Mouse (Mus musculus): ENCODE measurements around the gene Mrpl55. TPM values are rescaled to one million over a fixed set of nuclear protein-coding genes. Genes with fewer than 3 reads are reported as not detected.

The Mrpl55 gene
- polyA plus RNA-seq, 1 experiment from 2014 or later = 104 TPM

- no peak overlapping the region for H3K4me3 ChIP-seq (ENCODE audit: low read length)
- H3K9ac ChIP-seq (ENCODE audit: low read depth, low read length) = no peak overlapping the region
- H3K36me3 ChIP-seq (ENCODE audit: control insufficient read depth, insufficient read depth, low read length) = no peaks in the 10 kb centered on the region
- ATAC-seq = no peak
- H3K9me3 ChIP-seq (ENCODE audit: control insufficient read depth, low read length) = no peaks in the 10 kb centered on the region
- WGBS = 76% methylated on average over 9 of the region's 9 CpGs
- H3K27ac ChIP-seq (ENCODE audit: low read length) = 0 out of 2 replicates have a peak overlapping the region, but pooled peaks have one; percentile 54
- no peaks in the 10 kb centered on the region for H3K27me3 ChIP-seq (replicated peaks; ENCODE audit: control insufficient read depth, insufficient read depth, low read length)
- H3K4me1 ChIP-seq (ENCODE audit: control insufficient read depth, insufficient read depth, low read length) = peaks cover 15% of the 10 kb centered on the region
- H3K4me2 ChIP-seq (ENCODE audit: low read depth, low read length) = peak overlapping the region; percentile 74
Observed at GRCm38 (mm10) chr11:59164384-59164783, 37.9 kb upstream of the Mrpl55 start.

DNA sequence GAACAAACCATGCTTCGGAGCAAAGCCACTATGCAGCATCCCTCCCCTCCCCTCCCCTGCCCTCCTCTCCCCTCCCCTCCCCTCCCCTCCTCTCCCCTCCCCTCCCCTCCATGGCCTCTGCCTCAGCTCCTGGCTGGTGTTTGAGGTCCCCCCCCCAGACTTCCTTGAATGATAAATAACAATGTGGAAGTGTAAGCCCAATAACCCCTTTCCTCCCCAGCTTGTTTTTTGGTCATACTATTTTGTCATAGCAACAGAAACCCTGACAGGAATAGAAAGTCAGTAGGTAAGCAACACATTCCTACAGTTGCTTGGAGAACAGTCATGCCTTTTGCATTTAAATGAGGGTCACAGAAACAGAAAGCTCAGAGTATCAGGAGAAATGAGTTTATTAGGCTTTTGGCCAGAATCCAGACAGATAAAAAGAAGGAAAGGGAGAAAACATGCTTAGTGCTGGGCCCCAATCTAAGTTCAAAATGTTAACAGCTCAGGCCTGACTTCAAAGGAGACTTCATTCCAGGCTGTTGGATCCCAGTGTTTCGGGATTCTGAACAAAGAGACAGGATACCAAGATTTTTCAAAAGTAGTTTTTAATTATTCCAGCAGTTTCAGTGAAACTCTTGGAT lies 36.6 kb upstream of the Mrpl55 start:
- no peaks in the 10 kb centered on the region for H3K36me3 ChIP-seq (ENCODE audit: control insufficient read depth, insufficient read depth, low read length)
- 60% methylated on average over 2 of the region's 2 CpGs for WGBS
- H3K4me2 ChIP-seq (ENCODE audit: low read depth, low read length) = no peak overlapping the region
- H3K9ac ChIP-seq (ENCODE audit: low read depth, low read length) = no peak overlapping the region
- H3K27me3 ChIP-seq (replicated peaks; ENCODE audit: control insufficient read depth, insufficient read depth, low read length) = no peaks in the 10 kb centered on the region
- no peak overlapping the region for H3K4me3 ChIP-seq (ENCODE audit: low read length)
- ATAC-seq = no peak
- H3K27ac ChIP-seq (ENCODE audit: low read length) = no peak overlapping the region; the same call in 1 of the 2 replicates
- H3K9me3 ChIP-seq (ENCODE audit: control insufficient read depth, low read length) = no peaks in the 10 kb centered on the region
- peaks cover 15% of the 10 kb centered on the region for H3K4me1 ChIP-seq (ENCODE audit: control insufficient read depth, insufficient read depth, low read length)

DNA sequence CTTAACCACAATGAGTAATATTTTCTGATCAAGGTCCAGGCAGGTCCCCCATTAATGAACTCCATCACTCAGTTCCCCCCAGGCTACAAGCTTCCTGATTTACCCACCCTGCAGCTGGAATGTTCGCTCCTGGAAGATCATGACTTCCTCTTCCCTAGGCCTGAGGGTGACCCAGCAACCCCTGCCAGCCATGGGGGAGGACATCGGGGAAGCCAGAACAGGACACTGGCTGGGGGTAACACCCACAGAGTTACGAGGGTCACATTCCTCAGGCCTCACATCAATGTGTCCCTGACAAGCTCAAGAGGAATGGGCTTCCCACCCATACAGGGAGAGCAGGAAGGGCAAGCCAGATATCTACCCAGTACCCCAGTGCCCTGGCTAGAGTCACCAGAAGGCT lies 32.5 kb upstream of the Mrpl55 start:
- no peak overlapping the region for H3K4me2 ChIP-seq (ENCODE audit: low read depth, low read length)
- H3K27ac ChIP-seq (ENCODE audit: low read length) = no peak overlapping the region
- H3K9me3 ChIP-seq (ENCODE audit: control insufficient read depth, low read length) = no peaks in the 10 kb centered on the region
- no peak for ATAC-seq
- WGBS = 61% methylated on average over 3 of the region's 3 CpGs
- H3K9ac ChIP-seq (ENCODE audit: low read depth, low read length) = no peak overlapping the region
- H3K27me3 ChIP-seq (replicated peaks; ENCODE audit: control insufficient read depth, insufficient read depth, low read length) = peaks cover 9% of the 10 kb centered on the region
- H3K4me3 ChIP-seq (ENCODE audit: low read length) = no peak overlapping the region
- H3K36me3 ChIP-seq (ENCODE audit: control insufficient read depth, insufficient read depth, low read length) = no peaks in the 10 kb centered on the region
- no peaks in the 10 kb centered on the region for H3K4me1 ChIP-seq (ENCODE audit: control insufficient read depth, insufficient read depth, low read length)

DNA sequence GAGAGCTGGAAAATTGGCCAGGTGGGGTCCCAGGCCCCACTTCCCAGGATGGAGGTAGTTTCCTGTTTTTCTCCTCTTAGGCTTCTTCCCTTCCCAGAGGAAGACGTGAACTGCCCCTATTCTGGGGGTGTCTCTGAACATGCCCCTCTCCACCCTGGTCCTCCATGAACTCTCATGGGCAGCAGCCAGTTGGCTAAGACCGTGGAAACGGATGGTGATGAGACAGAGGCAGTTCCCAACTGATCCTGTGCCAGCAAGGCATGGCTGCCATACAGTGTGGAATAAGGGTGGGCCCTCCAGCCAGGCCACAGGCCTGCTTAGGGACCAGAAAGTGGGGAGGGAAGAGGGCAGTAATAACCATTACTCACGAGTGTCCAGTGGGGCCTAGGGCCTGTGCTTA lies 31.7 kb upstream of the Mrpl55 start:
- Histone ChIP-seq H3K9ac (ENCODE audit: low read depth, low read length) (no peak overlapping the region), H3K36me3 (ENCODE audit: control insufficient read depth, insufficient read depth, low read length) (no peaks in the 10 kb centered on the region), H3K4me3 (ENCODE audit: low read length) (no peak overlapping the region), H3K27ac (ENCODE audit: low read length) (no peak overlapping the region), H3K4me2 (ENCODE audit: low read depth, low read length) (no peak overlapping the region), H3K9me3 (ENCODE audit: control insufficient read depth, low read length) (no peaks in the 10 kb centered on the region), H3K27me3 (replicated peaks; ENCODE audit: control insufficient read depth, insufficient read depth, low read length) (peaks cover 16% of the 10 kb centered on the region), H3K4me1 (ENCODE audit: control insufficient read depth, insufficient read depth, low read length) (no peaks in the 10 kb centered on the region)
- ATAC-seq = no peak
- 85% methylated on average over 4 of the region's 4 CpGs for WGBS

DNA sequence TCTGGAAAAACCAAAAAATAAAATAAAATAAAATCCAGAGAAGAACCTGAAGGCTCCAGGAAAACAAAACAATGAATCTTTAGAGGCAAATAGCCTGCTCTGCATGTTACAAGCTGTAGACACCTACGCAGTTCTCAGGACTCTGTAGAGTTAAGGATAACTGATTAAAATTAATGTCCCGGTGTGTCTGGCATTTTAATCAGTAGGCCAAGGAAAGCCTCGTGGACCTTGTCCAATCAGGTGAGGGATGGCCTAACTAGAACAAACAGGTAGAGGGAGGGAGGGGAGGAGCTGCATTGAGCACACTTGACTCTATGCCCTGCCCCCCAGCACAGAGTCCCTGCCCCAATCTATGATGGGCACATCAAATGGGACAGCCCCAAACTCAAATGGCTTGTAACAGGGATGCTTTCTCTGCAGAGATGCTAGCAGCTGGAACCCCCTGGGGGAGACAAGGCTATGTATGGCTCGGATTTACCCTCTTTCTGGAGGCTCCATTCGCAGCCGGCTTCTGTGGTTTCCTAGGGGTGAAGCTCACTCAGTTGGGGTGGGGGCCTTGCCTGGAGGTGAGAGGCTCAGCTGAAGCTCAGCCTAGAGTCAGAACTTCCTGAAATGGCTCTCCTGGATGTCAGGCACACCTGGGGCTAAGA lies 28.0 kb upstream of the Mrpl55 start:
- H3K9me3 ChIP-seq (ENCODE audit: control insufficient read depth, low read length) = no peaks in the 10 kb centered on the region
- H3K4me1 ChIP-seq (ENCODE audit: control insufficient read depth, insufficient read depth, low read length) = peaks cover 3% of the 10 kb centered on the region; the same call in 1 of the 2 replicates
- H3K4me3 ChIP-seq (ENCODE audit: low read length) = no peak overlapping the region
- 61% methylated on average over 6 of the region's 6 CpGs for WGBS
- H3K27ac ChIP-seq (ENCODE audit: low read length) = no peak overlapping the region
- peaks cover 54% of the 10 kb centered on the region for H3K27me3 ChIP-seq (replicated peaks; ENCODE audit: control insufficient read depth, insufficient read depth, low read length)
- ATAC-seq = no peak
- no peak overlapping the region for H3K9ac ChIP-seq (ENCODE audit: low read depth, low read length)
- H3K4me2 ChIP-seq (ENCODE audit: low read depth, low read length) = no peak overlapping the region
- H3K36me3 ChIP-seq (ENCODE audit: control insufficient read depth, insufficient read depth, low read length) = no peaks in the 10 kb centered on the region

GRCm38 (mm10) chr11:59176475-59176874 lies 25.8 kb upstream of the Mrpl55 start:
- H3K4me1 ChIP-seq (ENCODE audit: control insufficient read depth, insufficient read depth, low read length) = peaks cover 3% of the 10 kb centered on the region; the same call in 1 of the 2 replicates
- ATAC-seq = no peak
- H3K36me3 ChIP-seq (ENCODE audit: control insufficient read depth, insufficient read depth, low read length) = no peaks in the 10 kb centered on the region
- WGBS = 3% methylated on average over 48 of the region's 48 CpGs
- no peak overlapping the region for H3K27ac ChIP-seq (ENCODE audit: low read length)
- peak overlapping the region; percentile 32 for H3K4me2 ChIP-seq (ENCODE audit: low read depth, low read length)
- 0 out of 2 replicates have a peak overlapping the region, but pooled peaks have one; percentile 18 for H3K9ac ChIP-seq (ENCODE audit: low read depth, low read length)
- peaks cover 56% of the 10 kb centered on the region for H3K27me3 ChIP-seq (replicated peaks; ENCODE audit: control insufficient read depth, insufficient read depth, low read length)
- peak overlapping the region; percentile 22 for H3K4me3 ChIP-seq (ENCODE audit: low read length)
- H3K9me3 ChIP-seq (ENCODE audit: control insufficient read depth, low read length) = no peaks in the 10 kb centered on the region

DNA sequence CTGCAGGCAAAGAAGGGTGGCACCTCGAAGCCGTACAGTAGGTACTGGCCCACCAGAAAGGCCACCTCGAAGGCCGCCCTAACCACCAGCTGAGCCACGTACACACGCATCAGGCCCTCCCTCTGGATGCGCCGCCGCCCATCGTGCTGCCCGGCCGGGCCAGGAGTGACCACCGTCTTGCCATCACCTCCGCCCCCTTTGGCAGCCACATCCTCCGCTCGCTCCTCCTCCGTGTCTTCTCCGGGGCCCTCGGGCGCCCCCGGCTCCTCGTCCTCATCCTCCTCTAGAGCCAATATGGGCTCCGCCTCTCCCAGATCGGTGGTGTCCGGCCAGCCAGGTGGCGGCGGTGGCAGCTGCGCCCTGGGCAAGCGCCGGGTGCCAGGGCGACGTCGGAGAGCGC lies 25.4 kb upstream of the Mrpl55 start:
- Histone ChIP-seq H3K36me3 (ENCODE audit: control insufficient read depth, insufficient read depth, low read length) (no peaks in the 10 kb centered on the region), H3K4me2 (ENCODE audit: low read depth, low read length) (peak overlapping the region; percentile 32; the same call in 1 of the 2 replicates), H3K4me1 (ENCODE audit: control insufficient read depth, insufficient read depth, low read length) (peaks cover 4% of the 10 kb centered on the region; the same call in 1 of the 2 replicates), H3K9me3 (ENCODE audit: control insufficient read depth, low read length) (no peaks in the 10 kb centered on the region), H3K9ac (ENCODE audit: low read depth, low read length) (0 out of 2 replicates have a peak overlapping the region, but pooled peaks have one; percentile 18), H3K27ac (ENCODE audit: low read length) (no peak overlapping the region), H3K4me3 (ENCODE audit: low read length) (peak overlapping the region; percentile 22), H3K27me3 (replicated peaks; ENCODE audit: control insufficient read depth, insufficient read depth, low read length) (peaks cover 56% of the 10 kb centered on the region)
- WGBS = 6% methylated on average over 34 of the region's 34 CpGs
- no peak for ATAC-seq

DNA sequence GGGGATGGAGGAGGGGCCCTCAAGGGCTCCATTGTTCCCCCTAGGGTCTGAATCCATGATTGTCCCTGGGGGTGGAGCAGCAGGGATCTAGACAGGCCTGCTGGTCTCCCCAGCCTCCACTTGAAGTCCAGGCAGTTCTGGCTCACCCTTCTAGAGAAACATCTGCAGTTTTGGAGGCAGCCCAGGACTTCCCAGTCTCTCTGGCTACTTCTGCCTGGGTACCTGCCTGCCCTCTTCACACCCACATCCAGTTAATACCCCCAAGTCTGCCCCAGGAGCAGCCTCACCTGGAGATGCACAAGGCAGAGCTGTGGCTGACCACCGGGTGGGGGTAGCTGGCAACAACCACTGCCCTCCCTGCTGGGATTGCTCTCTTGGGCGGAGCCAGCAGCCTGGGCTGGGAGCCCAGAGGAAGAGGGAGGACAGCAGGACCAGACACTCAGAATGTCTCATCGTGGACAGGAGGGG lies 19.4 kb upstream of the Mrpl55 start, which contains the start of gene Gjc2:
Gene Gjc2 (minus strand): TSS at position 350 of the 468 bp plus-strand sequence.
- H3K4me1 ChIP-seq (ENCODE audit: control insufficient read depth, insufficient read depth, low read length) = peaks cover 19% of the 10 kb centered on the region
- peak within 1 kb of the TSS; percentile 25 for H3K4me2 ChIP-seq (ENCODE audit: low read depth, low read length)
- no peaks in the 10 kb centered on the region for H3K9me3 ChIP-seq (ENCODE audit: control insufficient read depth, low read length)
- peak; percentile 39 for ATAC-seq
- WGBS = 31% methylated on average over 3 of the region's 3 CpGs
- H3K4me3 ChIP-seq (ENCODE audit: low read length) = peak within 1 kb of the TSS; percentile 12; the same call in 1 of the 2 replicates
- peak within 1 kb of the TSS; percentile 86 for H3K27ac ChIP-seq (ENCODE audit: low read length)
- H3K36me3 ChIP-seq (ENCODE audit: control insufficient read depth, insufficient read depth, low read length) = 0 out of 2 replicates have a peak, but pooled peaks cover 7% of the 10 kb centered on the region
- H3K9ac ChIP-seq (ENCODE audit: low read depth, low read length) = 0 out of 2 replicates have a peak within 1 kb of the TSS, but pooled peaks have one; percentile 31
- peaks cover 16% of the 10 kb centered on the region for H3K27me3 ChIP-seq (replicated peaks; ENCODE audit: control insufficient read depth, insufficient read depth, low read length)

- peak overlapping the region; percentile 18; the same call in 1 of the 2 replicates for H3K4me2 ChIP-seq (ENCODE audit: low read depth, low read length)
- H3K4me1 ChIP-seq (ENCODE audit: control insufficient read depth, insufficient read depth, low read length) = peaks cover 20% of the 10 kb centered on the region
- 0 out of 2 replicates have a peak, but pooled peaks cover 7% of the 10 kb centered on the region for H3K36me3 ChIP-seq (ENCODE audit: control insufficient read depth, insufficient read depth, low read length)
- peaks cover 7% of the 10 kb centered on the region for H3K27me3 ChIP-seq (replicated peaks; ENCODE audit: control insufficient read depth, insufficient read depth, low read length)
- H3K4me3 ChIP-seq (ENCODE audit: low read length) = no peak overlapping the region
- H3K27ac ChIP-seq (ENCODE audit: low read length) = peak overlapping the region; percentile 86
- no peaks in the 10 kb centered on the region for H3K9me3 ChIP-seq (ENCODE audit: control insufficient read depth, low read length)
- 20% methylated on average over 3 of the region's 3 CpGs for WGBS
- 0 out of 2 replicates have a peak overlapping the region, but pooled peaks have one; percentile 31 for H3K9ac ChIP-seq (ENCODE audit: low read depth, low read length)
- ATAC-seq = peak; percentile 68
Observed at GRCm38 (mm10) chr11:59183821-59184220, 18.5 kb upstream of the Mrpl55 start.

All from intestine, embryonic 16.5 days (tissue).